Mouse (Mus musculus) MEL (cell line): ENCODE data around the gene Stx1a. TPM values are rescaled to one million over a fixed set of nuclear protein-coding genes. Genes with fewer than 3 reads are reported as not detected.

Experiments
- DNase-seq: peaks from one replicate; pipeline ENCODE4 v3.0.0; 2011; ENCODE audit warnings: low read depth, low spot score
- H3K27ac ChIP-seq: 2 replicates; pipeline ENCODE4 v1.5.1; 2012; ENCODE audit warnings: low read depth, mild to moderate bottlenecking, control low read depth, low read length, moderate library complexity; ENCODE audit not compliant: control insufficient read depth
- H3K27me3 ChIP-seq, 2 experiments: fragments of 150-350 bp in 1 of 2; sonication (generic) in 1 of 2; 2 replicates each; pipeline ENCODE4 v1.6.1; 2012; ENCODE audit warnings: low read length in 2 of 2, mild to moderate bottlenecking in 2 of 2, improper control_type of control experiment in 1 of 2, moderate library complexity in 1 of 2; ENCODE audit not compliant: insufficient read depth in 2 of 2, control insufficient read depth in 1 of 2
- H3K36me3 ChIP-seq, 2 experiments: 2 replicates each; pipeline ENCODE4 v1.6.1; 2012 to 2014; ENCODE audit warnings: low read length in 2 of 2, improper control_type of control experiment in 1 of 2, inconsistent platforms in 1 of 2, mild to moderate bottlenecking in 1 of 2; ENCODE audit not compliant: insufficient read depth in 2 of 2, control insufficient read depth in 1 of 2
- H3K4me1 ChIP-seq, 2 experiments: fragments of 150-350 bp in 1 of 2; sonication (generic) in 1 of 2; 2 replicates each; pipeline ENCODE4 v1.6.1; 2012; ENCODE audit warnings: low read length in 2 of 2, improper control_type of control experiment in 1 of 2, mild to moderate bottlenecking in 1 of 2; ENCODE audit not compliant: insufficient read depth in 2 of 2, control insufficient read depth in 1 of 2
- H3K4me3 ChIP-seq, 2 experiments: fragments of 150-350 bp in 1 of 2; sonication (generic) in 1 of 2; 2 replicates each; pipeline ENCODE4 v1.5.1; 2012; ENCODE audit warnings: low read depth in 2 of 2, low read length in 2 of 2, mild to moderate bottlenecking in 2 of 2, moderate library complexity in 2 of 2, control low read depth in 1 of 2, improper control_type of control experiment in 1 of 2; ENCODE audit not compliant: control insufficient read depth in 1 of 2, insufficient read depth in 1 of 2
- H3K79me2 ChIP-seq: 2 replicates; pipeline ENCODE4 v1.6.1; 2012; ENCODE audit warnings: mild to moderate bottlenecking, low read length, moderate library complexity; ENCODE audit not compliant: control insufficient read depth, poor library complexity, insufficient read depth
- H3K9ac ChIP-seq: 2 replicates; pipeline ENCODE4 v1.6.1; 2012; ENCODE audit warnings: low read depth, mild to moderate bottlenecking, control low read depth, low read length, moderate library complexity; ENCODE audit not compliant: control insufficient read depth, poor library complexity, severe bottlenecking
- H3K9me3 ChIP-seq: fragments of 150-350 bp; sonication (generic); replicated peaks from 2 replicates; pipeline ENCODE4 v1.6.1; 2012; ENCODE audit warnings: mild to moderate bottlenecking, low read length, improper control_type of control experiment, moderate library complexity; ENCODE audit not compliant: insufficient read depth
- BHLHE40 ChIP-seq: IDR thresholded peaks from 2 replicates; pipeline ENCODE4 v1.6.1; 2012; ENCODE audit warnings: low read depth, mild to moderate bottlenecking, inconsistent platforms, low read length, improper control_type of control experiment, borderline replicate concordance
- CHD1 ChIP-seq: IDR thresholded peaks from 2 replicates; pipeline ENCODE4 v1.6.1; 2012; ENCODE audit warnings: low read depth, mild to moderate bottlenecking, inconsistent platforms, low read length, improper control_type of control experiment
- CHD2 ChIP-seq: IDR thresholded peaks from 2 replicates; pipeline ENCODE4 v1.6.1; 2011; ENCODE audit warnings: low read length, improper control_type of control experiment
- CTCF ChIP-seq, 3 experiments: IDR thresholded peaks in 2 of 3; conservative IDR thresholded peaks in 1 of 3; 2 replicates each; pipeline ENCODE4 v1.5.1; 2011 to 2012; ENCODE audit warnings: low read length in 3 of 3, low read depth in 2 of 3, mild to moderate bottlenecking in 2 of 3, improper control_type of control experiment in 1 of 3, inconsistent platforms in 1 of 3, mixed read lengths in 1 of 3, moderate library complexity in 1 of 3; ENCODE audit not compliant: control insufficient read depth in 1 of 3, insufficient read depth in 1 of 3, poor library complexity in 1 of 3, severe bottlenecking in 1 of 3
- E2F4 ChIP-seq: IDR thresholded peaks from 2 replicates; pipeline ENCODE4 v1.6.1; 2011; ENCODE audit warnings: low read depth, low read length, improper control_type of control experiment, borderline replicate concordance
- ETS1 ChIP-seq: IDR thresholded peaks from 2 replicates; pipeline ENCODE4 v1.6.1; 2012; ENCODE audit warnings: low read depth, mild to moderate bottlenecking, inconsistent platforms, low read length, improper control_type of control experiment, moderate library complexity
- GABPA ChIP-seq: IDR thresholded peaks from 2 replicates; pipeline ENCODE4 v1.6.1; 2012; ENCODE audit warnings: low read depth, mild to moderate bottlenecking, inconsistent platforms, low read length, improper control_type of control experiment, moderate library complexity
- HCFC1 ChIP-seq: IDR thresholded peaks from 2 replicates; pipeline ENCODE4 v1.6.1; 2012; ENCODE audit warnings: low read depth, mild to moderate bottlenecking, inconsistent platforms, low read length, improper control_type of control experiment, moderate library complexity
- MAZ ChIP-seq: IDR thresholded peaks from 2 replicates; pipeline ENCODE4 v1.6.1; 2012; ENCODE audit warnings: low read depth, mild to moderate bottlenecking, inconsistent platforms, low read length, improper control_type of control experiment
- MYC ChIP-seq: IDR thresholded peaks from 2 replicates; pipeline ENCODE4 v1.6.1; 2011; ENCODE audit warnings: low read depth, mild to moderate bottlenecking, low read length, improper control_type of control experiment, moderate library complexity
- NELFE ChIP-seq: IDR thresholded peaks from 2 replicates; pipeline ENCODE4 v1.6.1; 2011; ENCODE audit warnings: low read depth, low read length, improper control_type of control experiment
- POLR2A ChIP-seq, 2 experiments: IDR thresholded peaks; 2 replicates each; pipeline ENCODE4 v1.6.1; 2011 to 2012; ENCODE audit warnings: low read length in 2 of 2, mild to moderate bottlenecking in 2 of 2, control low read depth in 1 of 2, improper control_type of control experiment in 1 of 2, low read depth in 1 of 2, moderate library complexity in 1 of 2; ENCODE audit not compliant: control insufficient read depth in 1 of 2, insufficient read depth in 1 of 2, poor library complexity in 1 of 2
- POLR2AphosphoS2 ChIP-seq: IDR thresholded peaks from 2 replicates; pipeline ENCODE4 v1.6.1; 2011; ENCODE audit warnings: low read length, improper control_type of control experiment
- RAD21 ChIP-seq: IDR thresholded peaks from 2 replicates; pipeline ENCODE4 v1.6.1; 2011; ENCODE audit warnings: mild to moderate bottlenecking, low read depth, low read length, improper control_type of control experiment
- SIN3A ChIP-seq: IDR thresholded peaks from 2 replicates; pipeline ENCODE4 v1.6.1; 2012; ENCODE audit warnings: low read length, improper control_type of control experiment, inconsistent platforms
- SMC3 ChIP-seq: IDR thresholded peaks from 2 replicates; pipeline ENCODE4 v1.6.1; 2011; ENCODE audit warnings: low read depth, low read length, improper control_type of control experiment
- TBP ChIP-seq: IDR thresholded peaks from 2 replicates; pipeline ENCODE4 v1.8.0; 2011; ENCODE audit warnings: low read depth, low read length, improper control_type of control experiment
- TCF12 ChIP-seq: IDR thresholded peaks from 2 replicates; pipeline ENCODE4 v1.6.1; 2014; ENCODE audit warnings: low read depth, mild to moderate bottlenecking, inconsistent platforms, low read length, improper control_type of control experiment, moderate library complexity
- USF1 ChIP-seq: IDR thresholded peaks from 2 replicates; pipeline ENCODE4 v1.6.1; 2014; ENCODE audit warnings: low read depth, mild to moderate bottlenecking, inconsistent platforms, low read length, improper control_type of control experiment, moderate library complexity
- ZC3H11A ChIP-seq: IDR thresholded peaks from 2 replicates; pipeline ENCODE4 v1.6.1; 2012; ENCODE audit warnings: low read depth, mild to moderate bottlenecking, inconsistent platforms, low read length, improper control_type of control experiment
- ZNF384 ChIP-seq: IDR thresholded peaks from 2 replicates; pipeline ENCODE4 v1.6.1; 2012; ENCODE audit warnings: low read depth, mild to moderate bottlenecking, inconsistent platforms, low read length, improper control_type of control experiment
- polyA plus RNA-seq, 2 experiments: library from polyadenylated mRNA; stranded (reverse) in 1 of 2; unstranded in 1 of 2; fragments of >175 nt in 1 of 2; fragments of >200 nt in 1 of 2; gene quantifications; 2 replicates each; pipeline versions ENCODE4 v1.2.1 to v1.2.4; 2012; ENCODE audit warnings: low replicate concordance in 2 of 2, low read depth in 1 of 2; ENCODE audit not compliant: insufficient read length in 2 of 2, insufficient read depth in 1 of 2, missing spikeins in 1 of 2
- total RNA-seq: library from RNA; depleted of rRNA; stranded (reverse); fragments of 300-350 nt; gene quantifications from 2 replicates; pipeline ENCODE4 v1.2.3, GENCODE M21; 2012

The Stx1a gene
- total and polyA plus RNA-seq, 3 experiments, result 3.3 to 6.0 TPM; not detected in 1

GRCm38 (mm10) chr5:135029007-135029854 lies 5.9 kb downstream of the Stx1a start (continued):
- no peak for TF ChIP-seq E2F4
- TF ChIP-seq CHD2, result no peak
- TF ChIP-seq CHD1, result no peak
- peak; percentile 72 for TF ChIP-seq ETS1
- no peak for TF ChIP-seq CTCF (IDR thresholded peaks at IDR 0.05 in 2 of 3, conservative IDR thresholded peaks at IDR 0.05 in 1 of 3; ENCODE audit: control insufficient read depth in 1 of 3, insufficient read depth in 1 of 3, low read depth in 2 of 3, low read length in 3 of 3, poor library complexity in 1 of 3, severe bottlenecking in 1 of 3)
- no peak for TF ChIP-seq RAD21
- no peak for TF ChIP-seq MYC
- 0 out of 2 replicates have a peak, but pooled peaks have one; percentile 11 for TF ChIP-seq MAZ
- no peak for TF ChIP-seq USF1
- no peak for TF ChIP-seq NELFE

- Histone ChIP-seq H3K27ac (no peak overlapping the region), H3K9me3 (no peaks in the 10 kb centered on the region), H3K9ac (no peak overlapping the region), H3K27me3 (no peaks in the 10 kb centered on the region), H3K36me3 (peaks cover 0 to 8% of the 10 kb centered on the region in 2 experiments; a peak in 2 of 4 replicates), H3K4me3 (no peak overlapping the region), H3K79me2 (no peaks in the 10 kb centered on the region), H3K4me1 (peaks cover 2 to 12% of the 10 kb centered on the region in 2 experiments)
- no peak for DNase-seq
- no peak for TF ChIP-seq POLR2A (IDR thresholded peaks at IDR 0.05; ENCODE audit: control insufficient read depth in 1 of 2, insufficient read depth in 1 of 2, low read depth in 1 of 2, low read length in 2 of 2, poor library complexity in 1 of 2)
- no peak for TF ChIP-seq POLR2AphosphoS2
- TF ChIP-seq HCFC1, result no peak
- no peak for TF ChIP-seq ZC3H11A
- TF ChIP-seq GABPA, result no peak
- TF ChIP-seq USF1, result 0 out of 2 replicates have a peak, but pooled peaks have one; percentile 20
- TF ChIP-seq TCF12, result no peak
These were observed 9.3 kb downstream of the Stx1a start for GRCm38 (mm10) chr5:135032581-135032980.

- peak; percentile 26 for DNase-seq
- H3K27me3 ChIP-seq, result no peaks in the 10 kb centered on the region
These were observed 11.3 kb downstream of the Stx1a start for GRCm38 (mm10) chr5:135034593-135034992.

More at GRCm38 (mm10) chr5:135034593-135034992, 11.3 kb downstream of the Stx1a start:
- no peak overlapping the region for H3K4me3 ChIP-seq
- no peaks in the 10 kb centered on the region for H3K9me3 ChIP-seq
- H3K36me3 ChIP-seq, result peaks cover 0 to 1% of the 10 kb centered on the region in 2 experiments; a peak in 2 of 4 replicates
- no peak overlapping the region for H3K9ac ChIP-seq
- no peak for TF ChIP-seq ZNF384
- TF ChIP-seq CTCF (IDR thresholded peaks at IDR 0.05 in 2 of 3, conservative IDR thresholded peaks at IDR 0.05 in 1 of 3; ENCODE audit: control insufficient read depth in 1 of 3, insufficient read depth in 1 of 3, low read depth in 2 of 3, low read length in 3 of 3, poor library complexity in 1 of 3, severe bottlenecking in 1 of 3), result peak; percentile 47 to 66 (median 56)
- no peak; the same call in 1 of the 2 replicates for TF ChIP-seq SMC3
- TF ChIP-seq BHLHE40, result no peak
- TF ChIP-seq ETS1, result no peak
- no peak for TF ChIP-seq TBP
- no peak for TF ChIP-seq SIN3A
- peaks cover 0 to under 1% of the 10 kb centered on the region in 2 experiments; a peak in 2 of 4 replicates for H3K4me1 ChIP-seq
- H3K79me2 ChIP-seq, result no peaks in the 10 kb centered on the region
- H3K27ac ChIP-seq, result no peak overlapping the region
